Mouse (Mus musculus): Measurements from ENCODE around the gene Akr1c6.
"Not testable (repeated sequence)": the region's sequence is repeated elsewhere in the genome, so short reads cannot be mapped to it uniquely, and the experiment has no call there.

Akr1c6 gene

DNA sequence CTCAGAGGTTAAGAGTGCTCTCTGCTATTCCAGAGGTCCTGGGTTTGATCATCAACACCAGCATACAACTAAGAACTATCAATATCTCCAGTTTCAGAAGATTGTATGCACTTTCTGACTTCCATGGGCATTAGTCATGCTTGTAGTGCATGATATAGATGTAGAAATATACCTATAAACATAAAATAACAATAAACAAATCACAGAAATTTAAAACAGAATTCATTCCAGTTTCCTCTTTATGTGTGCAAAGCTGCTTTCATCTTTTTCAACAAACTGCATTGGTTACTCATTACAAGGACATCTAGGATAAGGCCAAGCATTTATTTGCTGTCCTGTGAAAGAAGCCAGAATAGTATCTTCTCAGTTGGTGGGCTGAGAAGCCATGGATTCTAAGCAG lies at the start of gene Akr1c6:
Gene Akr1c6 (plus strand): TSS at position 301 of the 400 bp plus-strand sequence.
- no peak for DNase-seq

DNA sequence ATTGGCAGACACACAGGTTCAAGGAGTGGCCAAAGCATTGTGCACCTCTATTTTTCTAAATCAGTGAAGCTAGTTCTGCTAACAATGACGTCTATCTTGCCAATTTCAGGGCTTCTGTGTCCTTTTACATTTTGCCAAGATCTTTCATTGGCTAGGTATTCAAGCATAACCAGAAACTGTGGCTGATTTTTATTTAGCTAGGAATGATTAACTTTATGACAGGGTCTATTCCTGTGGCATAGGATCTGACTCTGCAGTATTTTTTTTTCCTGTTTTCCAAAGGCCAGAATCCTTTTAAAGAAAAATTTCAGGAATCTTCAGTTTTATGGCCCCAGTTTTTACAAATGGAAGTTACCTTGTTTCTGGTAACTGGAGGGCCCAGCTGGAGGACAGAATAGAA lies 49.2 kb upstream of the Akr1c6 start:
- DNase-seq, result no peak

DNA sequence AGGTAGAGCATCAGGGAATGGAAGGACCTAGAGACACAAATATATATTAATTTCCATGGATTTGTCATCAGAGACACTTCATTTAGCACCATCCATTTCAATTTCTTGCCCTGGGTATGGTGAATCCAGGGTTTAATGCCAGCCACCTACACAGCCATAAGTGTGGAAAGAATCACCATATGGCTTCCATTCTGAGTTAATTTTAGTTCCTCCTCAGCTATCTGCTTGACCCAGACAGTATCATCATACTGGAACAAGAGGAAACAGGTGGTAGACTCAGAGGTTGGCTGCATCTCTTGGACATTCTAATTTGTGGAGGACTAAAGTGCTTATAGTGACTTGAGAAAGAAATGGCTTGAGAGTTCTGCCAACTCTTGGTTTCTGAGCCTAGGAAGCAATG lies 48.6 kb upstream of the Akr1c6 start:
- no peak for DNase-seq

DNA sequence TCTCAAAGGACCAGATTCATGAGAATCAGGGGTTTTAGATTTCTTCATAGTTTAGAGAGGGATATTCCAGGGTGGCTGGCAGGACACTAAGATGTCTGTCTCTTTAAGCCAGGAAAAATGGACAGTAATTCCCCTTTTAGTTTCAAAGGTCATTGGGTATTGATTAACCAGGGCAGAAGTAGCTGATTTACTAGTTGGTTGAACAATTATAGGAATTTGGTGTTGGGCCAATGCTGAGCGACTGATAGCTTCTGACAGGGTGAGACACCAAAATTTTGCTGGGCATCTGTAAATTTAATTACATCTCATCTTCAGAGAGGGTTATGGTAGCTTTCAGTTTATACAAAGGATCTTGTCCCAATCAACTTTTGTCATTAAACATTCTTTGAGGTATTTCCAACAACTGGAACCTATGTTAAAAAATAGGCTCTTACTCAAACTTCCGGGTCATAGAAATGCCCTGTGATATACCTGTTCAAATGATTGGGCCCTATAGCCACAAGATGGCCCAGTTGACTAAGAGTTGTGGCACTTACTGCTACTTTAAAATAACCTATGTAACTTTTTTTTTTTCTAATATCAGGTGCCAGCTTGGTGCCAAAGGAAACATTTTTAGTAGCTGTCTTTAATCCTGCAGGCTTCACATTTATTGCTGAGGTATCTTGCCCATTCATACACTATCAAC lies 45.2 kb upstream of the Akr1c6 start:
- no peak for DNase-seq

DNA sequence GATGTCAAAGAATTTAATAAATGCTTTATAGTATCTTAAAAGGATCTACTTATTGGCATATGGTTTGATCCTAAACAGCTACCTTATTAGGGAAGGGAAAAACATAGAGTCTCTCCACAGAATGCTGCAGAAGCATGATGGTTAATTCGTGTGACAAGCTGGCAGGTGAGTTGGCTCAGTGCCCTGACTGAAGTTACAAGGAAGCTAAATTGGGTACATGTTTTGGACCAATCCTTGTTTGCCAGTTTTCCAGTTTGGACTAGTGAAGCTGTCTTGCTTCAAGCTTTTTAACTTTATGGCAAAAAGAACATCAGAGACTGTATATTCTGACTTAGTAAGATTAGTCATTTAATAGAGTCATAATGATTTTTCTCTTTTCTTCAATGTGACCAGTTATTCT lies 33.7 kb upstream of the Akr1c6 start:
- not testable (repeated sequence) for DNase-seq

DNA sequence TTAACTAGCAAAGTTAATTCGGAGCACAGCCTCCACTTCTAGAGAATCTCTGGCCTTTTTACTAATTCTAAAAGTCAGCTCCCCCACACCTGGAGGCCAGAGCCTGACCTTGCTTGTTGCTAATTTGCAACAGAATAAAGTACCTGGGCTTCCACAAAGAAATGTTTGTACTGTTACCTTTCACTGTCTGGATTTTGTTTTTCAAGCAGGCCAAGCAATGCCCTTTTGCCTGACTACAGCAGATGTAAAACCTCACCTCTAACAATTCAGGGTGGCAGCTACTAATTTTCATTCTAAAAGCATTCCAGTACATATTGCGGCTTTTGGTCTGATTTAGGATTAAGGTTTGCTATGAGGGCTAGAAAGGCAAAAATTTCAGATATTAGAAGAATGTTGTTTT lies 33.3 kb upstream of the Akr1c6 start:
- DNase-seq, result no peak

DNA sequence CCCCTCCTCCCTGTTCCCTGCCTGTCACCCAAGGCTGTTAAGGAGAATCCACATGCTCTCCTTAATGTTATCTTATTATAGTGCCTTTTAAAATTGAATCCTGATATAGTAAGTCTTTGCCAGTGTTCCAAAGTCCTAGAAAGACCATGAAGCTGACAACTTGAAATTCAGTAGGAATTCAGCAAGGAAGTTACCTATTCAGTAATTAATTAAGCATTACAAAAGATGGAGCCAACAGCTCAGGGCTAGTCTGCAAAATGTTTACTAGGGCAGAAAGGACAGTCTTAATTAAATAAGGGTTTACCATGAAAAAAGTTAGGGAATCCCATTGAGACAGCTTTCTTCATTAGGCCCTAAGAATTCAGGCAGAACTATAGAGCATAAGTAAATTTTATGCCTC lies 31.9 kb upstream of the Akr1c6 start:
- no peak for DNase-seq

DNA sequence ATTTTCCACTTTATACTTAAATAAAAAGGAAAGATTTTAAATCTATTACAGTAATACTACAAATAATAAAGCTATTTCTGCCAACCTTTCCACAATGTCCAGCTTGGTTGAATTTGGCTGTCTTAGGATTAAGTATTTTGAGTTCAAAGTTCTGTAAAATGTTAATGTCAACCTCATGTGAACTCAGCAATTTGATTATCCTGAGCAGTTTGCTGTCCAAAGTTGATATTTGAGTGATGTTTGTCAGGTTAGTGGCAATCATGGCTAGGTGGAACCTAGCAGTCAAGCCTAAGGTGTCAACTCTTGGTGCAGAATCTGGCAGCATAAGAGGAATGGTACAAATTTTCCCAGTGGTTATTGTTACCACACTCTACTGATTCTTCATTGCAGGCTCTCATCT lies 29.4 kb upstream of the Akr1c6 start:
- DNase-seq, result no peak

DNA sequence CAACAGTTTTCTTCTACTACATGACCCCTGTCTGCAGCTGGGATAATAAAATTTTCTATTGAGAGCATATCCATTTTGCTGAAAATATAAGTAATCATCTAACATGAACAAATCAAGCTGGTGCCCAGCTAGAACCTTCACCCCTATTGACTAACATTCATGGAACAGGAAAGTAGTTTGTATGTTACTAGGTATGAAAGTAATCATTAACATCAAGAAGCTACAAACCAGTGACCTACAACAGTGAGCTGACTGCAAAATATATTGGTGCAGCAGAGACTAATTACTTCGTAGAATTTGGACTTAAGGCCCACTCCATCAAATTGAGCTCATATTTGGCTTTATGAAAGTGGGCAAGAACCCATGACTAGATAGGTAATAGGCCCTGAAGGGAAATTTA lies 27.3 kb upstream of the Akr1c6 start:
- DNase-seq, result no peak

DNA sequence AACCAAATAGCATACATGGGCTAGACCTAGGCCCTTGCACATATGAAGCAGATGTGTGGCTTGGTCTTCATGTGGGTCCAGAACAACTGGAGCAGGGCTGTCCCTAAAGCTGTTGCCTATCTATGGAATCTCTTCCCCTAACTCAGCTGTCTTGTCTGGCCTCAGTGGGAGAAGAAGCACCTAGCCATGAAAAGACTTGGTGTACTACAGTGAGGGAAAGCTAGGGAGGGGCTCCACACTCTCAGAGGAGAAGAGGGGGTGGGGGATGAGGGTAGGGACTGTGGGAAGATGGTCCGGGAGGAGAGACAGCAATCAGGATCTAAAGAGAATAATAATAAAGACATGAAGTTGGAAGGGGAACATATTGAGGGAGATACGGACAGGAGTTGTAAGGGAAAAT lies 5.5 kb upstream of the Akr1c6 start:
- no peak for DNase-seq

DNA sequence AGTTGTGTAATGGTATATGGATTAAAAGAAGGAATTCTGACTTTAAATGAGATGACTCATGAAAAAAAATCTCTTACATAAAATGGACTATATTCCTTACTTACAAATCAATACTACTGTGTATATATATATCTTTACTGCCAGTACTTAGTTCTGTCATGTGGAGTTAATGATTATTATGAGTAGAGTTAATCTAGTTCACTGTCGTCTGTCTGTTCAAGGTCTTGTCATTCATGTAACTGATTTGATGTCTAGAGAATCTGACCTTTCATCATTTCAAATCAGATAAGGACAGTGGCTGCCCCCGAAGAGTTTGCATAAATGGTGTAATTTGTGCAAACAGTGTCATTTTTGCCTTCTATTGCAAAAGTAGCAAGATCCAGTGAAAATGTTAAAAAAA lies 5.1 kb upstream of the Akr1c6 start:
- no peak for DNase-seq

DNA sequence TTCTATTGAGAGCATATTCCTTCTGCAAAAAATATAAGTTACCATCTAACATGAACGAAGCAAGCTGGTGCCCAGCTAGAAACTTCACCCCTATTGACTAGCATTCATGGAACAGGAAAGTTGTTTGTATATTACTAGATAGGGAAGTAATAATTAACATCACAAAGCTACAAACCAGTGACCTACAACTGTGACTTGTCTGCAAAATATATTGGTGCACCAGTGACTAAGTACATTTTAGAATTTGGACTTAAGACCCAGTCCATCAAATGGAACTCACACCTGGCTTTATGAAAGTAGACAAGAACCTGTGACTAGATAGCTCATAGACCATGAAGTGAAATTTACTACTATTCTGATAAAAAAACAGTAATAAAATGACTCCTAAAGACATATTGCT lies 3.0 kb upstream of the Akr1c6 start:
- DNase-seq, result no peak

DNA sequence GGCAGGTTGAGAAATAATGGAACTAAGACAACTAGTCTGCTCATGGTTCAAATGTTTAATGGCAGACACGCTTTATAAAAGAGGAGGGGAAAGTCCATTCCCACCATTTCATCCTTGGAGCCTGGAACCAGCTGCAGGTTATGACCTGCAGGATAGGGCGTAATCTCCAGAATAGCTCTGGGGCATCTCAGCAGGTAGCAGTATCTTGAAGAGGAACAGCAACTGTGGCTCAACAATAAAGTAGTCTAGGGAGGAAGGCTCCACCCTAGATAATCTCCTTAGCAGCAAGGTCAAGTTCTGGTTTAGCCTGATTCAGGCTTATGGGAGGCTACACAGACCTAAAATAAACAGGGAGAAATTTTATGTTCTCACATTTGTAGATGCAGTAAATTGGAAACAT lies 31.5 kb downstream of the Akr1c6 start:
- no peak for DNase-seq

DNA sequence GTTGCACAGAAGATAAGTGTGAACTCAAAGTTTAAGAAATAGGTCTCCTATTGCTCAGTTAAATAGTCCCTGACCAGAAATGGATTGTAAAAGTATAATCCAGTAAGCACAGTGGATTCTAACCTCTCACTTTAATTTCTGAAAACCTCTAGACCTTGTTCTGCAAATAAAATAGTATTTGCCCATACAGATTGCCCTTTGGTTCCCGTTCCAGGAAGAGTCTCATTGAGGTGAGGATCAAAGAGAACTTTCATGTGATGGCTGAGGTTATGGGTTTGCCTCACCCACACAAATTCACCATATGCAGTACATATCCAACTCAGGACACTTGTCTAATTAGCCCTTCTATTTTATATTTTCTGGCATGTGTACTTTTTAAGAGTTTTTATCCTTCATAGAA lies 33.8 kb downstream of the Akr1c6 start:
- no peak for DNase-seq

Measured in spleen, adult 18-20 months (tissue).